Mouse (Mus musculus) neural tube, embryonic 12.5 days (tissue): ENCODE data around the gene Cdc42bpb. TPM values are rescaled to one million over a fixed set of nuclear protein-coding genes. Genes with fewer than 3 reads are reported as not detected.

ENCODE experiments used
- ATAC-seq: fragments of 200-750 bp; cut with Nextera tagmentation; 2 replicates; pipeline ENCODE4 v1.8.0; 2017; ENCODE audit warnings: low read depth, mild to moderate bottlenecking, moderate TSS enrichment, moderate library complexity; ENCODE audit not compliant: low FRiP score
- H3K27ac ChIP-seq: fragments of 300-500 bp; sonication (generic); 2 replicates; pipeline ENCODE4 v1.5.1; 2016
- H3K27me3 ChIP-seq: fragments of 300-500 bp; sonication (generic); replicated peaks from 2 replicates; pipeline ENCODE4 v1.6.1; 2016; ENCODE audit warnings: mild to moderate bottlenecking
- H3K36me3 ChIP-seq: fragments of 300-500 bp; sonication (generic); 2 replicates; pipeline ENCODE4 v1.6.1; 2016; ENCODE audit warnings: mild to moderate bottlenecking
- H3K4me1 ChIP-seq: fragments of 300-500 bp; sonication (generic); 2 replicates; pipeline ENCODE4 v1.6.1; 2016
- H3K4me2 ChIP-seq: fragments of 300-500 bp; sonication (generic); replicated peaks from 2 replicates; pipeline ENCODE4 v1.6.1; 2016; ENCODE audit warnings: mild to moderate bottlenecking
- H3K4me3 ChIP-seq: fragments of 300-500 bp; sonication (generic); 2 replicates; pipeline ENCODE4 v1.5.1; 2016
- H3K9ac ChIP-seq: fragments of 300-500 bp; sonication (generic); 2 replicates; pipeline ENCODE4 v1.6.1; 2016; ENCODE audit warnings: mild to moderate bottlenecking
- H3K9me3 ChIP-seq: fragments of 300-500 bp; sonication (generic); 2 replicates; pipeline ENCODE4 v1.6.1; 2016; ENCODE audit warnings: mild to moderate bottlenecking
- WGBS: fragments of 180-500 bp; shearing (Covaris S2); methylation state at CpG from one replicate; pipeline ENCODE4 v1.1.7; 2016; 5-methylcytosine and 5-hydroxymethylcytosine counted together
- polyA plus RNA-seq: library from polyadenylated mRNA; unstranded; fragments of >200 nt; fragmentation: Nextera tagmentation; extraction: Ambion mirVana; gene quantifications from 2 replicates; pipeline ENCODE4 v1.2.1, GENCODE M21; 2016

Gene Cdc42bpb
- polyA plus RNA-seq, 1 experiment from 2014 or later, result 44.9 TPM

DNA sequence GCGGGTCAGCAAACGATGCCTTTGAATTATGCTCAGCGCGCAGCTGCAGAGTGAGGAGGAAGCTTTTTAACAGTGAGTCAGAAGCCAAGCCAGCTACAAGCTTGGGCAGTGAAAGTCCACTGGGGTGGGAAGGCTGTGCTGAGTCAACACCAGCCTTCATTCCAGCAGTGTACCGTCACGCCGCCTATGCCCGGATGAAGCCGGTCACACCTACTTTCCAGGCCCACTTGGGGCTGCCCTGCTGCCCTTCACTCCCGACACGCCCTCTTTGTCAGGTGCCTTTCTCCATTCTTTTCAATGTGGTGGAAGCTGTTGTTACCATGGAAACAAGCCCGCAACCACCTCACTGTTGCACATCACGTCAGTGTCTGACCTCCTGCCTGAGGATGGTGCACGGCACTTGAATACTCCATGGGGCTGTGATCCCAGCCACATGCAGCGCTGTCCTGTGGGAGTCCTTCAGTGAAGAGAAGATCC, 24.0 kb downstream of the Cdc42bpb start:
- Histone ChIP-seq H3K4me3 (no peak overlapping the region), H3K36me3 (no peaks in the 10 kb centered on the region), H3K4me2 (no peak overlapping the region), H3K27ac (no peak overlapping the region), H3K4me1 (peaks cover 50% of the 10 kb centered on the region), H3K9me3 (no peaks in the 10 kb centered on the region), H3K9ac (no peak overlapping the region), H3K27me3 (no peaks in the 10 kb centered on the region)
- ATAC-seq, result peak; percentile 76
- 47% methylated on average over 15 of the region's 15 CpGs for WGBS

DNA sequence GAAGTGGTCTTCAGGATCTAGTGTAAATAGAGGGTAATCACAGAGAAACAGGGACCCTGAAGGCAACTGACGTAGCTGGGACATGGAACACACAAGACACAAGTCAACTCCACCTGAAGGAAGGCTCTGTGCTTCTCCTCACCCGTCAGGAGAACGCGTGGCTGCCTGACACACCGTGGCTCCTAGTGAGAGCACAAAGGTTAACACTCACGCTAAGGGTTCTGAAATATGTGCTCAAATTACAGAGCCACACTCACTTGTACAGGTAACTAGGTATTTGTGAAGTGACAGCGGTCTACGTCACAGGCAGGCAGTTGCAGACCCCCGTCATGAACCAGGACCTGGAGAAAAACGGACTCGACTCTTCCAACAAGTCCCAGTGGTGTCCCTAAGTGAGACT, 24.5 kb downstream of the Cdc42bpb start:
- no peak overlapping the region for H3K27ac ChIP-seq
- no peak for ATAC-seq
- peaks cover 45% of the 10 kb centered on the region for H3K4me1 ChIP-seq
- no peak overlapping the region for H3K9ac ChIP-seq
- no peak overlapping the region for H3K4me2 ChIP-seq
- 92% methylated on average over 11 of the region's 11 CpGs for WGBS
- no peaks in the 10 kb centered on the region for H3K9me3 ChIP-seq
- H3K4me3 ChIP-seq, result no peak overlapping the region
- no peaks in the 10 kb centered on the region for H3K27me3 ChIP-seq
- H3K36me3 ChIP-seq, result no peaks in the 10 kb centered on the region

DNA sequence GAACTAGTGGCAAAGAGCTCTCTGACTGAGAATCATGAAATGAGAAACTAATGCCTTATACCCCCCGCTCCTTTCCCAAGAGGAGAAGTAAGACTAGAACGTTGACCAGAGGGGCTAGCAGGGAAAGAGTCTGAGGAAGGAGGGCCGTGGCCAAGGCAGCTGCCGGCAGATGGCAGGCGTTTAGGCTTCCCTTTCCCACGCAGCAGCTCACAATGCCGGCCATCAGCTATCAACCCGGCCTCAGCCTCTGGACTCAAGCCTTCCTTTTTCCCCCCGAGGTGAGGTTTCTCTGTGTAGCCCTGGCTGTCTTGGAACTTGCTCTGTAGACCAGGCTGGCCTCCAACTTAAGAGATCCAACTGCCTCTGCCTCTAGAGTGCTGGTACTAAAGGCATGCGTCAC, 25.0 kb downstream of the Cdc42bpb start:
- WGBS, result 90% methylated on average over 10 of the region's 10 CpGs
- H3K9me3 ChIP-seq, result no peaks in the 10 kb centered on the region
- H3K4me1 ChIP-seq, result peaks cover 40% of the 10 kb centered on the region
- H3K9ac ChIP-seq, result no peak overlapping the region
- no peak overlapping the region for H3K4me2 ChIP-seq
- H3K27me3 ChIP-seq, result no peaks in the 10 kb centered on the region
- ATAC-seq, result no peak
- no peaks in the 10 kb centered on the region for H3K36me3 ChIP-seq
- no peak overlapping the region for H3K4me3 ChIP-seq
- no peak overlapping the region for H3K27ac ChIP-seq

DNA sequence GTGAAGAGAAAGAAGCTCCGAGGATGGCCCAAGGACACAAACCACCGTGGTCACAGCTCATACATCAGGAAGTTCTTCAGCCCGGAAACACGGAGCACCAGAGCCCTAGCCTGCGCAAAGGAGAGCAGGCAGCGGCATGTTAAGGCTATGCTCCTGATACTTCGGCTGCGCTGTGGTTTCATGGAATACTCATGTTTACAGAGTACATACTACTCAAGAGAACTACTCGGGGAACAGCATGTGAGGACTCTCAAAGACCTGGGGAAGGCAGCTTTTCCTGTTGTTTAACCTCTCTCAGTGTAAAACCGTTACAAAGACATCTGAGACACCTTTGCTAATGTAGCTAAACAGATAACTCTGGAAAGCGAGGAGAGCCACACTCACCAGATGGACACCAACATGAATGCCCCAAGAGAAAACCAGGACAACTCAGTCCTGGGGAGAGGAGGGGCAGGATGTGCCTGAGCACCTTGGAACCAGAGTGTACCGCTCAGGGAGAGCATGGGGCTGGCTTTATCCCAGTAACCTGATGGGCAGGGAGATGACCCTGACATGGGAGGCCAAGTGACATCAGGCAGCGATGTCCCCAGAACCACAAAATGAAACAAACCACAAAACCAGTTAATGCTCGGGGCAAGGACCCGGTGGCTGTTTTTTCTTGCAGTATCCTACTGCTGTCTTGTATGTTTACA, 27.8 kb downstream of the Cdc42bpb start:
- no peak for ATAC-seq
- Histone ChIP-seq H3K4me2 (no peak overlapping the region), H3K9ac (no peak overlapping the region), H3K9me3 (no peaks in the 10 kb centered on the region), H3K4me3 (no peak overlapping the region), H3K27ac (no peak overlapping the region), H3K36me3 (no peaks in the 10 kb centered on the region), H3K27me3 (no peaks in the 10 kb centered on the region), H3K4me1 (peaks cover 26% of the 10 kb centered on the region)
- 95% methylated on average over 15 of the region's 15 CpGs for WGBS

DNA sequence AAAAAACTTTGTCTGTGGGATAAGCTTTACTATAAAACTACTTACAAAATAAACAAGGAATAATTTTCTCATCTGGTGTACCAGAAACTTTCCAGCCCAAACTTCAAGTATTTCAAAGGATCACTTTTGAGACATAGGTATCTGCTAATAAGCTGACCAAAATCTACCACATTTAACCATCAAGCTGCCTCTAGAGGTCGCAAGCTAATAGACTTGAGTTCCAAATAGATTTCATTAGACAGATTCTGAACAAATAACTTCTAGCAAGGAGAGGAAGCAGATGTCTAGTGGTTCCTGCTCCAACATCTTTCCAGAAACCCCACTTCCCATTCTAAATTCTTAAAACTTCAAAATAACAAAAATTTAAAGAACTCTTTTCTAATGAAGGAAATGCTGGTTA, 33.6 kb downstream of the Cdc42bpb start:
- H3K4me2 ChIP-seq, result no peak overlapping the region
- no peak overlapping the region for H3K27ac ChIP-seq
- H3K9ac ChIP-seq, result no peak overlapping the region
- peaks cover 4% of the 10 kb centered on the region; the same call in 1 of the 2 replicates for H3K4me1 ChIP-seq
- ATAC-seq, result no peak
- WGBS, result 69% methylated on average over 1 of the region's 1 CpGs
- H3K36me3 ChIP-seq, result peaks cover 26% of the 10 kb centered on the region
- H3K4me3 ChIP-seq, result no peak overlapping the region
- H3K9me3 ChIP-seq, result no peaks in the 10 kb centered on the region
- no peaks in the 10 kb centered on the region for H3K27me3 ChIP-seq

DNA sequence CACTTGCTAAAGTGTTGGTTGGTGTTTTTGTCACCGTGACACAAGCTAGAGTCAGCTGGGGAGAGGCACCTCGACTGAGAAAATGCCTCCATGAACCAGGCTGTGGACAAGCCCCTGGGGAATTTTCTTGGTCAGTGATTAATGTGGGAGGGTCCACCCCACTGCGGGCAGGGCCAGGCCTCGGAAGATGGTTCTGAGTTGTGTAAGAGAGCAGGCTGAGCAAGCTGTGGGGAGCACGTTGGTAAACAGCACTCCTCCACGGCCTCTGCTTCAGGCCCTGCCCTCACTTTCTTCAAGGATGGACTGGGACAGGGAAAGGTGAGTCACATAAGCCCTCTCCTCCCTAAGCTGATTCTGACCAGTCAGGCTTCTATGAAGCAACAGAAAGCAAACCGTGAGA, 36.8 kb downstream of the Cdc42bpb start:
- WGBS, result 81% methylated on average over 7 of the region's 7 CpGs
- Histone ChIP-seq H3K36me3 (peaks cover 57% of the 10 kb centered on the region), H3K27ac (no peak overlapping the region)

DNA sequence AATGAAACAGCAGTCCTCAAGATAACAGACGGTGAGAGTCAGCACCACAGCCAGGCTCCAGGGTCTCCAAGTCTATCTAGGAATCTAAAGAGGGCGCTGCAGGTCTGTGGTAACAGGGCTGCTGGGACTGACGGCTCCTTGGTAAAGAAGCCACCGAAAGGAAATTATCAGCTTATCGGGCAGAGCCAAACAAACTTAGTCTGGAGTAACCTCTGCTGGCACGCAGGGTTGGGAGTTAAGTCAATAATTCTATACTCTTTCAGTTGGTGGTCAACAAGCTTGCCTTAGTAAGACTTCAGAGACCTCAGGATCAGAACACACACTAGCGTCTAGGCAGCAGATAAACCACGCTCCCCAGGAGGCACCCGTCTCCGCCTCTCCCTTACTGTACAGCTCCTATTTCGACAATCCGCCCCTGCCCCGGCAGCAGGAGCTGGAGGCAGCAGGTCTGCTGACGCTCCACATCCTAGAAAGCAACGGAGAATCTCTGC, 39.6 kb downstream of the Cdc42bpb start:
- no peaks in the 10 kb centered on the region for H3K9me3 ChIP-seq
- H3K4me1 ChIP-seq, result no peaks in the 10 kb centered on the region
- no peak overlapping the region for H3K9ac ChIP-seq
- no peak overlapping the region for H3K27ac ChIP-seq
- H3K4me2 ChIP-seq, result no peak overlapping the region
- 81% methylated on average over 15 of the region's 15 CpGs for WGBS
- no peak overlapping the region for H3K4me3 ChIP-seq
- H3K36me3 ChIP-seq, result peaks cover 83% of the 10 kb centered on the region
- no peaks in the 10 kb centered on the region for H3K27me3 ChIP-seq
- no peak for ATAC-seq

More for the DNA sequence above, 36.8 kb downstream of the Cdc42bpb start:
- Histone ChIP-seq H3K27me3 (no peaks in the 10 kb centered on the region), H3K4me1 (no peaks in the 10 kb centered on the region), H3K4me2 (no peak overlapping the region), H3K4me3 (no peak overlapping the region), H3K9me3 (no peaks in the 10 kb centered on the region), H3K9ac (no peak overlapping the region)
- no peak for ATAC-seq

DNA sequence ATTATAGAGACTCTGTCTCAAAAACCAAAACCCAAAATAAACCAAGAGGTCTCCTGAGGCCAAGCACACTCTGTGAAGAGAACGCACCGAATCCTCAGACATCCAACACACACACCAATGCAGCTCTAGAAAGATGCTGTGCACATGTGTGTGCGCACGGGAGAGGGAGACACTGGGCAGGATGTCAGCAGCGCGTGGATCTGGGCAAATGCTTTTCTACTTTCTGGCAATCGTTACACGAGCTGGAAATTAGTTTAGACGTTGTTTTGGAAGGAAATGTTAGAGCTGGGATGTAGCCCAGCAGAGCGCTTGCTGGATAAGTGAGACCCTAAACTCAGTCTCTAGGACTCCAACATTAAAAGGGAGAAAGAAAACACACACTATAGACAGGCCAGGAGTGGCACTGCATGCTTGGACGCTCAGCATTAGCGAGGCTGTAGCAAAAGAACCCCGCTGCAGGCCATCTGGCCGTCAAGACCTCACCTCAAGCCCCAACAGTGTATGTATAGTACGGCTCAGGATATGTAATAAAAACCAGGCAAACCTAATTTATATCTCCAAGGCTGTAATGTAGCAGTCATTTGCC, 44.4 kb downstream of the Cdc42bpb start:
- Histone ChIP-seq H3K9me3 (no peaks in the 10 kb centered on the region), H3K27me3 (no peaks in the 10 kb centered on the region), H3K9ac (no peak overlapping the region), H3K4me3 (no peak overlapping the region), H3K4me2 (no peak overlapping the region), H3K27ac (no peak overlapping the region), H3K4me1 (no peaks in the 10 kb centered on the region), H3K36me3 (peaks cover 79% of the 10 kb centered on the region)
- no peak for ATAC-seq
- 87% methylated on average over 15 of the region's 15 CpGs for WGBS

DNA sequence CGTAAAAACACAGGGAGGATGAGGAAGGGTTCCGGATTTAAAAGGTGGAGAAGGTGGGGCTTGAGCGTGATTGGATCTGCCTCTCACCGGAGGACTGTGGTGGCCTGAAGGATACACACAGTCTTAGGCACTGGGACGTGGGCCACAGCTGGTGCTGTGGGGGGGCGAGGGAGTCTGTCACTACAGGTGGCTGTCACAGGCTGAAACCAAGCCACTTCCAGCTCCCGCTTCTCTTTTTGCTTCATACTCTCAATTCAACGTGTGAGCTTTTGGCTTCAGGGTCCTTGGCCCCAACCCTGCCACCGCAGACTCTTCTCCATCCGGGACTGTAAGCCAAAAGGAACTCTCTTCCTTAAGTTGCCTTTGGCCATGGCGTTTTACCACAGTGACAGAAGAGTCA, 45.1 kb downstream of the Cdc42bpb start:
- Histone ChIP-seq H3K4me1 (no peaks in the 10 kb centered on the region), H3K36me3 (peaks cover 79% of the 10 kb centered on the region), H3K4me3 (no peak overlapping the region), H3K9ac (no peak overlapping the region), H3K4me2 (no peak overlapping the region), H3K27me3 (no peaks in the 10 kb centered on the region), H3K27ac (no peak overlapping the region), H3K9me3 (no peaks in the 10 kb centered on the region)
- WGBS, result 93% methylated on average over 11 of the region's 11 CpGs
- no peak for ATAC-seq

DNA sequence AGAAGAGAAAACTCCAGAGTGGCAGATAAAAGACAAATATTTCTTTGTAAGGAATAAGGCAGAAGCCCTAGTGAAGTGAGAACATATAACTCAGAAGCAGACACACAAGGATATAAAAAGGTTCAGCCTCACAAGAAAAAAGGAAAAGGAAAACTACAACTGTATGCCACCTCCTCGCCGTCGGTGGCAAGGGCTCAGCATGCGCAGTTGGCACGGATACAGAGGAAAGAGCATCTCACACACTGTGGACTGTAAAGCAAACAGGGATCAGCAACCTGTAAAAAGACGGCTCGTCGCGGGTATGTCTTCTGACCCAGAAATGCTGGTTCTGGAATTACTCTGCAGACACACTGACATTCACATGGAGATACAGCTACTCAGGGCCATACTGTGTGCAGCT, 45.9 kb downstream of the Cdc42bpb start:
- Histone ChIP-seq H3K4me1 (no peaks in the 10 kb centered on the region), H3K27ac (no peak overlapping the region), H3K36me3 (peaks cover 81% of the 10 kb centered on the region), H3K4me3 (no peak overlapping the region), H3K9me3 (no peaks in the 10 kb centered on the region), H3K9ac (no peak overlapping the region), H3K4me2 (no peak overlapping the region), H3K27me3 (no peaks in the 10 kb centered on the region)
- ATAC-seq, result no peak
- 93% methylated on average over 9 of the region's 9 CpGs for WGBS

DNA sequence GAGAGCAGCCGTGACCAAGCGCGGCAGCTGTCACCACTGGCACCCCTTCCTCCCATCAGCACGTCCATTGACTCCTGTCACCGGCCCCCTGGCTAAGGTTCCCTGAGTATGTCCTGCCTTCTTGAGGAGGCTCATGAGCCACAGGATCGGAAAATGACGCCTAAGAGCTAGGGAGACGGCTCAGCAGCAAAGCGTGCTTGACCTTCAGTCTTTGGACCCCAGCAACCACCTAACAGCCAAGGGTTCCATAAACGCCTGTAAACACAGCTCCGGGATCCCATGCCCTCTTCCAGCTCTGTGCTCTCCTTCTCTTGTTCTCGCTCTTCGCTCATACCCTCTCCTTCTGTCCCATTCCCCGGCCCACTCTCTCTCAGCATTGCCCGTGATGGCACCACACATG, 48.2 kb downstream of the Cdc42bpb start:
- no peak overlapping the region for H3K4me2 ChIP-seq
- no peaks in the 10 kb centered on the region for H3K4me1 ChIP-seq
- peaks cover 81% of the 10 kb centered on the region for H3K36me3 ChIP-seq
- H3K9me3 ChIP-seq, result no peaks in the 10 kb centered on the region
- no peak for ATAC-seq
- H3K27me3 ChIP-seq, result no peaks in the 10 kb centered on the region
- H3K4me3 ChIP-seq, result no peak overlapping the region
- H3K9ac ChIP-seq, result no peak overlapping the region
- H3K27ac ChIP-seq, result no peak overlapping the region
- 94% methylated on average over 15 of the region's 15 CpGs for WGBS

DNA sequence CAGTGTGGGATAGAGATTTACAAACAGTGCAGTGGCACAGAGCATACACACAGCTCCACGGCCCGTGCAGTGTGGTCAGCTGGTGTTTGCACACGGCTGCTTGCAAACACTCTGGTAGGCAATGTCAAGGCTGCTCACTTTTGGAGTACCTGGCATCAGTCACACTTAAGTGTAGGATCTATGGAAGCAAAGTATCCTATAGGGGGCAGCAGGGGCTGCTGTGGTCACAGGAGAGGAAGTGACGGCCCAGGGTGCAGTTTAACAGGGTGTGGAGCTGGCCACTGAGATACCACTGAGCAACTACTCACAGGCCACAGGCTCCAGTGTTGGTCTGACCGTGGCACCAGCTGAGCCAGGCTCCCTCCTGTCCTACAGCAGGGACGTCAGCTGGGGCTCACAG, 49.2 kb downstream of the Cdc42bpb start:
- no peak overlapping the region for H3K4me3 ChIP-seq
- H3K4me1 ChIP-seq, result no peaks in the 10 kb centered on the region
- H3K36me3 ChIP-seq, result peaks cover 82% of the 10 kb centered on the region
- WGBS, result 87% methylated on average over 6 of the region's 6 CpGs
- ATAC-seq, result no peak
- H3K27ac ChIP-seq, result no peak overlapping the region
- H3K4me2 ChIP-seq, result no peak overlapping the region
- no peaks in the 10 kb centered on the region for H3K27me3 ChIP-seq
- H3K9me3 ChIP-seq, result no peaks in the 10 kb centered on the region
- no peak overlapping the region for H3K9ac ChIP-seq
